Mouse (Mus musculus) embryonic facial prominence, embryonic 14.5 days (tissue): ENCODE results near the gene Arhgap22. TPM values are rescaled to one million over a fixed set of nuclear protein-coding genes. Genes with fewer than 3 reads are reported as not detected.

Source experiments
- ATAC-seq: fragments of 200-750 bp; cut with Nextera tagmentation; 2 replicates; pipeline ENCODE4 v1.8.0; 2017; ENCODE audit warnings: low read depth, moderate number of reproducible peaks, moderate TSS enrichment
- DNase-seq: peaks from one replicate; pipeline ENCODE4 v3.0.0-alpha.2; 2015; ENCODE audit warnings: low spot score
- H3K27ac ChIP-seq: fragments of 300-500 bp; sonication (generic); replicated peaks from 2 replicates; pipeline ENCODE4 v1.5.1; 2014; ENCODE audit warnings: low read depth, mild to moderate bottlenecking, low read length, moderate library complexity
- H3K27me3 ChIP-seq: fragments of 300-500 bp; sonication (generic); replicated peaks from 2 replicates; pipeline ENCODE4 v1.6.1; 2014; ENCODE audit warnings: low read length; ENCODE audit not compliant: control insufficient read depth, insufficient read depth
- H3K36me3 ChIP-seq: fragments of 300-500 bp; sonication (generic); 2 replicates; pipeline ENCODE4 v1.6.1; 2014; ENCODE audit warnings: low read length, mixed read lengths; ENCODE audit not compliant: control insufficient read depth, insufficient read depth
- H3K4me1 ChIP-seq: fragments of 300-500 bp; sonication (generic); 2 replicates; pipeline ENCODE4 v1.6.1; 2014; ENCODE audit warnings: antibody characterized with exemption, low read length; ENCODE audit not compliant: control insufficient read depth, insufficient read depth
- H3K4me2 ChIP-seq: fragments of 300-500 bp; sonication (generic); 2 replicates; pipeline ENCODE4 v1.6.1; 2014; ENCODE audit warnings: low read depth, mild to moderate bottlenecking, low read length, moderate library complexity, mixed read lengths
- H3K4me3 ChIP-seq: fragments of 300-500 bp; sonication (generic); 2 replicates; pipeline ENCODE4 v1.5.1; 2014; ENCODE audit warnings: low read depth, mild to moderate bottlenecking, low read length
- H3K9ac ChIP-seq: fragments of 300-500 bp; sonication (generic); 2 replicates; pipeline ENCODE4 v1.6.1; 2014; ENCODE audit warnings: low read depth, mild to moderate bottlenecking, low read length, moderate library complexity, mixed read lengths
- H3K9me3 ChIP-seq: fragments of 300-500 bp; sonication (generic); 2 replicates; pipeline ENCODE4 v1.6.1; 2016; ENCODE audit warnings: low read length; ENCODE audit not compliant: control insufficient read depth
- WGBS: fragments of 180-500 bp; shearing (Covaris S2); extraction: QIAGEN DNeasy Blood & Tissue Kit; methylation state at CpG from one replicate; pipeline ENCODE4 v1.1.7; 2014; 5-methylcytosine and 5-hydroxymethylcytosine counted together
- polyA plus RNA-seq: library from polyadenylated mRNA; unstranded; fragments of >200 nt; fragmentation: Nextera tagmentation; extraction: Ambion mirVana; gene quantifications from 2 replicates; pipeline ENCODE4 v1.2.1, GENCODE M21; 2014

The Arhgap22 gene
- polyA plus RNA-seq, 1 experiment from 2014 or later = 2.9 TPM

DNA sequence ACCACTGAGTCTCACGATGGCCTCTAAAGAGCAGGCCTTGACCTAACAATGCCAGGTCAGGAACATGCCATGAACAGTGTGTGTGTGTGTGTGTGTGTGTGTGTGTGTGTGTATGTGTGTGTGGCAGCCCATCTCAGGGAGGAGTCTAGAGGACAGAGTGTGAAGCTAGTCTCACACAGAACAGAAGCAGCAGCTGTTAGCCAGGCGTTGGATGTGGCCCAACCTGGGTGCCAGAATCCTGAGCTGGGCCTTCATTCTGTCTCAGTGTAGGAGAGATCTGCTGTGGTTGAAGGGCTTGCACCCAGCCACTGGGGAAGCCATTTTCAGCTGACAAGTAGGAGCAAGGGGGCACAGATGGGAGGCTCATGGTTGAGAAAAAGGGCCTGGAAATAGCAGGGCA is 64.5 kb downstream of the Arhgap22 start:
- Histone ChIP-seq H3K4me2 (no peak overlapping the region), H3K4me3 (no peak overlapping the region), H3K9ac (no peak overlapping the region), H3K9me3 (no peaks in the 10 kb centered on the region), H3K4me1 (no peaks in the 10 kb centered on the region), H3K27ac (no peak overlapping the region), H3K36me3 (no peaks in the 10 kb centered on the region), H3K27me3 (no peaks in the 10 kb centered on the region)
- 79% methylated on average over 2 of the region's 2 CpGs for WGBS
- ATAC-seq (no peak), DNase-seq (no peak)

DNA sequence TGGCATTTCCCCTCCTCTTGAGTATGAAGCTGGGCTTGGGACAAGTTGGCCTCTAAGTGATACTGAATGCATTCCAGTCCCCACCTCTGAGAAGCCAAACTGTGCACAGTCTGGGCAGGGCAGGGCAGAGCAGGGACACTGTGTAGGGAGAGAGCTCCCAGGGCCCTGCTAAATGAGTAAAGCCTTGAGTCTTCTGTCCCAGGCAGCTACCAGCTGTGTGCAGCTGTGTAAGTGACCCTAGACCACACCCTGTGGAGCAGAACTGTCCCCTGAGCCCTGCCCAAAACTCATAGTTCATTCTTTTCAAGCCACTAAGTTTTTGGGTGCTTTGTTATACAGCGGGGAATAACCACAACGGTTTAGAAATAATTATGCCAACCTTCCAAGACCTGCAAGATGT is 67.1 kb downstream of the Arhgap22 start:
- no peak overlapping the region for H3K27ac ChIP-seq
- H3K9me3 ChIP-seq = no peaks in the 10 kb centered on the region
- H3K4me2 ChIP-seq = no peak overlapping the region
- H3K27me3 ChIP-seq = no peaks in the 10 kb centered on the region
- H3K4me1 ChIP-seq = no peaks in the 10 kb centered on the region
- H3K4me3 ChIP-seq = no peak overlapping the region
- ATAC-seq = no peak
- H3K9ac ChIP-seq = no peak overlapping the region
- DNase-seq = no peak
- no peaks in the 10 kb centered on the region for H3K36me3 ChIP-seq
- WGBS = 78% methylated on average over 2 of the region's 2 CpGs

DNA sequence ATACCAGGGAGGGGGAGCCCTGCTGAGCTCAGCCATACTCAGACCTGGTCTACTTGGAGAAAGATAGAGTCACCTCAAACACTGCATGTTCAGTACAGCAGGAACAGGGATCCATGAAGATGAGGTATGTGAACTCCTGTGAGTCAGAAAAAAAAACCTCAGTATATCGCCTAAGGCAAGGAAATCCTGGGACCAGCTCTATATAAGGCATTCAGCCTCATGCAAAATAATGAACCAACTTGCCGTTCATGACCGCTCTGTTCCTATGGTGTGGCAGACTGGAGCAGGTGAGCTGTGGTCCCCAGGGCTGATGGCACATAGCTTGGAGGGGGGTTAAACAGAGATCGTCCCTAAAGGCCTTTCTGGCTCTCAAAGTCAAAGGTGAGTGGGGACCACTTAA is 68.6 kb downstream of the Arhgap22 start:
- H3K27me3 ChIP-seq = no peaks in the 10 kb centered on the region
- H3K4me3 ChIP-seq = no peak overlapping the region
- no peaks in the 10 kb centered on the region for H3K36me3 ChIP-seq
- no peak overlapping the region for H3K9ac ChIP-seq
- ATAC-seq (no peak), DNase-seq (no peak)
- no peaks in the 10 kb centered on the region for H3K9me3 ChIP-seq
- H3K4me1 ChIP-seq = no peaks in the 10 kb centered on the region
- H3K27ac ChIP-seq = no peak overlapping the region
- H3K4me2 ChIP-seq = no peak overlapping the region
- 79% methylated on average over 4 of the region's 4 CpGs for WGBS

DNA sequence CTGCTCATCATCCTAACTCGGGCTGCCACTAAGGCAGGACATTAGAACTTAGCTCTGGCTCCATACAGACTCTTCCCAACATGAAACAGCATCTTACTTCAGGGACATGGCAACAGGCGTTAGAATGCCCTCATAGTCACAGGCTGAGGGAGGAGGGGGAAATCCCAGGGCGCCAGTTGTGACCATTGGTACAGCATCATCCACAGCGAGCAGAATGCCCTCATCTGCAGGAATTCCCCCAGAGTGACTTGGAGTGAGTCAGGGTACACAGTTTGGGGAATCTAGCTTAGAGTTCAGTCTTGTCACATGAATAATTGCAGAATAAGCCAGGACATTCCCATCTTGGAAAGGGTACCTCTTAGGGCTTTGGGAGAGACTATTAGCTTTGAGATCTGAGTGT is 74.1 kb downstream of the Arhgap22 start:
- no peak overlapping the region for H3K9ac ChIP-seq
- no peaks in the 10 kb centered on the region for H3K27me3 ChIP-seq
- ATAC-seq (no peak), DNase-seq (no peak)
- no peak overlapping the region for H3K4me3 ChIP-seq
- H3K4me1 ChIP-seq = no peaks in the 10 kb centered on the region
- no peak overlapping the region for H3K27ac ChIP-seq
- 83% methylated on average over 4 of the region's 4 CpGs for WGBS
- no peaks in the 10 kb centered on the region for H3K9me3 ChIP-seq
- no peak overlapping the region for H3K4me2 ChIP-seq
- no peaks in the 10 kb centered on the region for H3K36me3 ChIP-seq

DNA sequence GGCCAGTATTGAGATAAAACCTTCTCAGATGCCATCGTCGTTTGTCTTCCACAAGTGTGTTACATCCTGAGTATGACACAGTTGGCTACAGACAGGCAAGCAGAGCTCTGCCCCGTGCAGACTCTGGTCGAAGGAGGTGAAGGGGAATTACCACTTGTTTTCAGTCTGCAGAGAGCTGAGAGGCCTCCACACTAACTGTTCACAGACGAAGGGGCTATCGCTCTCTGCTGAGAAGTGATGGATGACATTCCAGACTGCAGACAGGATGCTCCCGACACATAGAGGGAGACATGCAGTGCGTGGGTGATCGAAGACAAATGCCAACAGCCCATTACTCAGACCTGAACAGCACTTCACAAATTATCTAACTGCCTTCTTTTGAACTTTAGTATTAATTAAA is 76.2 kb downstream of the Arhgap22 start:
- Histone ChIP-seq H3K4me1 (no peaks in the 10 kb centered on the region), H3K9me3 (no peaks in the 10 kb centered on the region), H3K4me2 (no peak overlapping the region), H3K27me3 (no peaks in the 10 kb centered on the region), H3K9ac (no peak overlapping the region), H3K4me3 (no peak overlapping the region), H3K36me3 (no peaks in the 10 kb centered on the region), H3K27ac (no peak overlapping the region)
- DNase-seq = no peak
- WGBS = 60% methylated on average over 9 of the region's 9 CpGs
- no peak for ATAC-seq

DNA sequence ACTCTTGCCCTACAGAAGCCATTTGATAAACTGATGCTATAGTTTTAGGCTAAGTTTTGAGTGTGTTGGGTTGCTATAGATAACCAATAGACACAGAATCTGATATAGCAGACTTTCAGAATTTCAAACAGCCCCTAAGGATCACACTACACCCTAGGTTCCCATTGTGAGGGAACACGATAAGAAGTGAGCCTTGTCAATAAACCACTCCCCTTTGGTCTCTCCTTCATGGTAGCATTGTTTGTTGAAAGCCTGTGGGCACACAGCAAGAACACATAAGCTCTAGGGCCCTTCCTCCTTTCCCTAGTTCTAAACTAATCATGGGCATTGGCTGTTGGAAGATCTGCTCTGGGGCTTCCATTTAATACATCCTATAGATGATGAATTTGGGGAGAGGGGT is 80.7 kb downstream of the Arhgap22 start:
- H3K4me2 ChIP-seq = no peak overlapping the region

DNA sequence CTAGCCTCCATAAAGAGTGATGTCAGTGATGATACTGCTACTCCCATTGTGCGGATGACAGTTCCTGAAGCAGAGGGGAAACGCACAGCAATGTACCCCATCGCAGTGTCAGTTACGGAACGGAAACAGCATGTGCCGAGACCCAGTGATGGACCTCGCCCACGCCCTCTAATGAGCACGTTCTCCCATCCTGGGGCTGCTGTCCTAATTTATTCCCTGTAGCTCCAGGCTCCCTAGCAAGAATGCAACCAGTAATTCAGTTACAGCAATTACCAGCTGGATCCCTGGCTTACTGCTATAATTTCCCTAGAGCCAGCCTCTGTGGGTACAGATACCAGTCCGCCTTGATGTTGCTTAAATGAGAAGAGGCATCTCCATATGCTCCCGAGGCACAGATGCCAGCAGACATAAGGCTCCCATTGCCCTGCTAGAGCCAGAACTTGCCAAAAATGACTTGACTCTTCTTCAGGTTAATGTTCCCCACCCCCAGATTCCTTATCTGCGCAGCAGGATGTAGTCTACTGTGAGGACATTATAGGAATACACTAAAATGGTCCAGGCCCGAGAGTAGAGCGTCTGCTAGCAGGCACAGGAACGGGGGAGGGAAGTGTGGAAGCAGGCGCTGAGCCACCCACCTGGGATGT is 83.0 kb downstream of the Arhgap22 start:
- DNase-seq = peak; percentile 48
- H3K9ac ChIP-seq = no peak overlapping the region
- H3K27ac ChIP-seq = no peak overlapping the region
- H3K4me2 ChIP-seq = no peak overlapping the region
- 79% methylated on average over 16 of the region's 16 CpGs for WGBS
- H3K27me3 ChIP-seq = no peaks in the 10 kb centered on the region
- no peak for ATAC-seq
- no peak overlapping the region for H3K4me3 ChIP-seq
- H3K36me3 ChIP-seq = no peaks in the 10 kb centered on the region
- H3K9me3 ChIP-seq = no peaks in the 10 kb centered on the region
- H3K4me1 ChIP-seq = no peaks in the 10 kb centered on the region

More for the DNA sequence above, 80.7 kb downstream of the Arhgap22 start:
- 48% methylated on average over 1 of the region's 1 CpGs for WGBS
- no peaks in the 10 kb centered on the region for H3K27me3 ChIP-seq
- no peak for DNase-seq
- no peaks in the 10 kb centered on the region for H3K36me3 ChIP-seq
- no peaks in the 10 kb centered on the region for H3K9me3 ChIP-seq
- H3K4me3 ChIP-seq = no peak overlapping the region
- H3K9ac ChIP-seq = no peak overlapping the region
- no peak overlapping the region for H3K27ac ChIP-seq
- ATAC-seq = no peak
- no peaks in the 10 kb centered on the region for H3K4me1 ChIP-seq

DNA sequence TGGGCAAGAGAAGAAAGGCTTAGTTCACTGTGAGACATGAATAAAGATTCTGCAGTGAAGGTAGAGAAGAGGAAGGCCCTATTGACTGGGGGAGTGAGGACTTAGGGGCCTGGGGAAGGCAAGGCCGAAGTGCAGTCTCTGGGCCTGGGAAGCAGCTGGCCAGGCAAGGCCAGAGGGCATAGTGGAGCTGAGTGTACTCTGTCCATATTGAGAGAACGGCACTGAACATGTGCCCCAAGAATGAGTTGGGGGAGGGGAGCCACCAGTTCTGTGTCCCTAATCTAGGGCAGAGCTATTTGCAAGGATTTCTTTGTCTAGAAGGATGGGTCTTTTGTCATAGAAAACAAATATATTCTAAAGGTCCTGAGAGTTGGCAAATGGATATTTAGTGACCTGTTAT is 86.8 kb downstream of the Arhgap22 start:
- no peaks in the 10 kb centered on the region for H3K27me3 ChIP-seq
- no peaks in the 10 kb centered on the region for H3K9me3 ChIP-seq
- ATAC-seq = no peak
- no peak overlapping the region for H3K27ac ChIP-seq
- DNase-seq = no peak
- no peak overlapping the region for H3K4me3 ChIP-seq
- no peak overlapping the region for H3K4me2 ChIP-seq
- no peaks in the 10 kb centered on the region for H3K36me3 ChIP-seq
- 55% methylated on average over 2 of the region's 2 CpGs for WGBS
- no peaks in the 10 kb centered on the region for H3K4me1 ChIP-seq
- no peak overlapping the region for H3K9ac ChIP-seq

DNA sequence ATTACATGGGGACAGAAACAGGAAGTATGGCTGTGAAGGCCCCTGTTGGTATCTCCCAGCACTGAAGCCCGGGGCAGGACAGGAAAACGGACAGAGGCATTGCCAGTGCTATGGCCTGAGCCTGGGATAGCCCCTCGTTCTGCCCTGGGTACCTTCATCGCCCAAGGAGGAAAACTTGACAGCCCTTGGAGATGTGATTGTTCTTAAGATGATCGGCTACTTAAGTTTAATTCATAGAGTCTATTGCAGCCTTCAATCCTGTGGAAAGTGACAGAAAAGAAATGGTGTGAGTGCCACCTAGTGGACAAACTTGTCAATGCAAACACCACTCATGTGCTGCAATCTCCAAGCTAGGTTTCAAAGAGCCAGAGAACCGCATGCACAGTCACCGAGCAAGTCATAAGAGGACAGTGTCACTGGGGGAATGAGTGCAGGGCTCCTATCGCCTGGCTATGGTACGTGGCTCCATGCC is 89.6 kb downstream of the Arhgap22 start:
- 21% methylated on average over 9 of the region's 9 CpGs for WGBS
- Histone ChIP-seq H3K36me3 (no peaks in the 10 kb centered on the region), H3K9me3 (no peaks in the 10 kb centered on the region), H3K4me3 (no peak overlapping the region), H3K27ac (no peak overlapping the region), H3K9ac (no peak overlapping the region), H3K4me1 (no peaks in the 10 kb centered on the region), H3K27me3 (no peaks in the 10 kb centered on the region), H3K4me2 (no peak overlapping the region)
- ATAC-seq = peak; percentile 41; the same call in 1 of the 2 replicates
- DNase-seq = peak; percentile 79
